Mouse (Mus musculus) liver, embryonic 14.5 days (tissue): ENCODE measurements around the gene Paqr8. TPM values are rescaled to one million over a fixed set of nuclear protein-coding genes. Genes with fewer than 3 reads are reported as not detected.

Source experiments
- ATAC-seq: fragments of 200-750 bp; cut with Nextera tagmentation; 2 replicates; pipeline ENCODE4 v1.8.0; 2017; ENCODE audit warnings: moderate number of reproducible peaks, mild to moderate bottlenecking, moderate library complexity; ENCODE audit not compliant: insufficient read depth
- DNase-seq, 3 experiments: peaks; one replicate each; pipeline ENCODE4 v3.0.0-alpha.2; 2012 to 2013; ENCODE audit warnings: low read depth in 3 of 3, low spot score in 3 of 3
- H3K27ac ChIP-seq: fragments of 300-500 bp; sonication (generic); 2 replicates; pipeline ENCODE4 v1.5.1; 2014; ENCODE audit warnings: moderate library complexity, mild to moderate bottlenecking, control low read depth, inconsistent platforms
- H3K27me3 ChIP-seq: fragments of 300-500 bp; sonication (generic); 2 replicates; pipeline ENCODE4 v1.6.1; 2014; ENCODE audit warnings: mild to moderate bottlenecking, low read length, moderate library complexity; ENCODE audit not compliant: control insufficient read depth, insufficient read depth
- H3K36me3 ChIP-seq: fragments of 300-500 bp; sonication (generic); replicated peaks from 2 replicates; pipeline ENCODE4 v1.6.1; 2014; ENCODE audit warnings: low read depth; ENCODE audit not compliant: control insufficient read depth, insufficient read depth
- H3K4me1 ChIP-seq, 2 experiments: fragments of 200-500 bp in 1 of 2; fragments of 300-500 bp in 1 of 2; sonication (generic) in 1 of 2; replicated peaks; 2 replicates each; pipeline ENCODE4 v1.6.1; 2012 to 2014; ENCODE audit warnings: antibody characterized with exemption in 1 of 2, inconsistent platforms in 1 of 2, low read length in 1 of 2; ENCODE audit not compliant: control insufficient read depth in 2 of 2, insufficient read depth in 2 of 2
- H3K4me2 ChIP-seq: fragments of 300-500 bp; sonication (generic); 2 replicates; pipeline ENCODE4 v1.6.1; 2014; ENCODE audit warnings: low read depth, mild to moderate bottlenecking, control low read depth, moderate library complexity
- H3K4me3 ChIP-seq, 2 experiments: fragments of 200-500 bp in 1 of 2; fragments of 300-500 bp in 1 of 2; sonication (generic) in 1 of 2; 2 replicates each; pipeline ENCODE4 v1.5.1; 2012 to 2014; ENCODE audit warnings: low read depth in 2 of 2, low read length in 2 of 2, mild to moderate bottlenecking in 2 of 2, control low read depth in 1 of 2, inconsistent platforms in 1 of 2, moderate library complexity in 1 of 2; ENCODE audit not compliant: insufficient read depth in 1 of 2
- H3K9ac ChIP-seq: fragments of 300-500 bp; sonication (generic); replicated peaks from 2 replicates; pipeline ENCODE4 v1.6.1; 2014; ENCODE audit warnings: mild to moderate bottlenecking, control low read depth, moderate library complexity
- H3K9me3 ChIP-seq: fragments of 300-500 bp; sonication (generic); 2 replicates; pipeline ENCODE4 v1.6.1; 2016; ENCODE audit warnings: low read length, mixed read lengths; ENCODE audit not compliant: control insufficient read depth
- CTCF ChIP-seq: IDR thresholded peaks from 2 replicates; pipeline ENCODE4 v1.5.1; 2016; ENCODE audit warnings: antibody characterized with exemption, low read depth, control low read depth
- EP300 ChIP-seq: IDR thresholded peaks from 2 replicates; pipeline ENCODE4 v1.6.1; 2016; ENCODE audit warnings: antibody characterized with exemption, low read depth
- WGBS: fragments of 180-500 bp; shearing (Covaris S2); extraction: QIAGEN DNeasy Blood & Tissue Kit; methylation state at CpG from one replicate; pipeline ENCODE4 v1.1.7; 2014; ENCODE audit not compliant: insufficient replicate concordance; 5-methylcytosine and 5-hydroxymethylcytosine counted together
- polyA plus RNA-seq, 2 experiments: library from polyadenylated mRNA; depleted of rRNA in 1 of 2; stranded (reverse) in 1 of 2; unstranded in 1 of 2; fragments of >200 nt; fragmentation: Nextera tagmentation in 1 of 2; extraction: Ambion mirVana in 1 of 2; gene quantifications; 2 replicates each; pipeline versions ENCODE4 v1.2.1 to v1.2.3; 2012 to 2014

Gene Paqr8
- polyA plus RNA-seq, 2 experiments = 0.16 to 0.29 TPM

DNA sequence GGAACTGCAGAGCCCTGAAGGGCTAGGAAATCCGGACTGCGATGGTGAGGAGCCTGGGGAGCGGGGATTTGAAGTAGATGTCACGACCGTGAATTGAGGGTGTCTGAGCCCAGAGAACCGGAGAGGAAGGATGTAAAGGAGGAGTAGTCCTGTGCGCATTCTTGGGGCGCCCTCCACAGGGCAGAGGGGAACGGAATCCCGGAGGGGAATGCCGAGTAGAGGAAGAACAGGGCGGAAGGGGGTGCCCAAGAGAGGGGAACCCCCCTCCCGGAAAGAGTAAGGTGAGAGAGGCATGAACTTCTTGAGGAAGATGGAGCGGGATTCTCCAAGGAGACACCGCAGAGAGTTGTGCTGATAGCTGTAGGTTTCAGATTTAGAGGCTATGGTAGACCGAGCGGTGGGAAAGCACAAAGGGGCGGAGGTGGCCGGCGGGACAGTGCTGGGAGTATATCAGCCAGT, 564 bp downstream of the Paqr8 start:
- no peaks in the 10 kb centered on the region for H3K9me3 ChIP-seq
- no peaks in the 10 kb centered on the region for H3K36me3 ChIP-seq
- DNase-seq = no peak
- H3K4me1 ChIP-seq = peaks cover 0 to 4% of the 10 kb centered on the region in 2 experiments; a peak in 1 of 4 replicates
- peak overlapping the region; percentile 80 for H3K4me2 ChIP-seq
- peaks cover 6% of the 10 kb centered on the region for H3K27me3 ChIP-seq
- peak overlapping the region; percentile 10 for H3K9ac ChIP-seq
- TF ChIP-seq EP300 (no peak), CTCF (peak; percentile 51; the same call in 1 of the 2 replicates)
- peak overlapping the region; percentile 55 to 63 for H3K4me3 ChIP-seq
- H3K27ac ChIP-seq = no peak overlapping the region
- ATAC-seq = peak; percentile 61; the same call in 1 of the 2 replicates
- WGBS = 2% methylated on average over 20 of the region's 20 CpGs

DNA sequence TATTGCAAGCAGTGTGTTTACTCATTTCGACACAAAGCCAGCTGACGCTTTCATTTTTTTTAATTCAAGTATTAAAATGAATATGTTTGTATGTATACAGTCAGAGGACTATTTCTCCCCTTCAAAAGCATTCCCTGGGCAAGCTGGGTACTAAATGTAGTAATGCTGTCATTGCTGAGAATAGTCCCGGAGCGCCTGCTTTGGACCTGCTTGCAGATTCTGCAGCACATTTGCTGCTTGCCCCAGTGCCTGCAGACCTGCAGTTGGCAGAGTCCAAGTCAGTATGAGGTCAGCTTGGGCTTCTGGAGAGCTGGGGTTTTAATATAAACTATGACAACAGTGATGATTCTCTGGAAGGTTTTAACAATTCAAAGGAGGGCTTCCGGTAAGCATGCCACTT, 2.7 kb downstream of the Paqr8 start:
- DNase-seq (no peak), ATAC-seq (no peak)
- no peaks in the 10 kb centered on the region for H3K36me3 ChIP-seq
- no peak overlapping the region for H3K4me2 ChIP-seq
- H3K4me1 ChIP-seq = peaks cover 0 to 4% of the 10 kb centered on the region in 2 experiments; a peak in 1 of 4 replicates
- TF ChIP-seq CTCF (no peak), EP300 (no peak)
- WGBS = 81% methylated on average over 5 of the region's 5 CpGs
- no peak overlapping the region for H3K9ac ChIP-seq
- H3K27me3 ChIP-seq = peaks cover 6% of the 10 kb centered on the region
- H3K9me3 ChIP-seq = no peaks in the 10 kb centered on the region
- H3K4me3 ChIP-seq = no peak overlapping the region
- no peak overlapping the region for H3K27ac ChIP-seq

DNA sequence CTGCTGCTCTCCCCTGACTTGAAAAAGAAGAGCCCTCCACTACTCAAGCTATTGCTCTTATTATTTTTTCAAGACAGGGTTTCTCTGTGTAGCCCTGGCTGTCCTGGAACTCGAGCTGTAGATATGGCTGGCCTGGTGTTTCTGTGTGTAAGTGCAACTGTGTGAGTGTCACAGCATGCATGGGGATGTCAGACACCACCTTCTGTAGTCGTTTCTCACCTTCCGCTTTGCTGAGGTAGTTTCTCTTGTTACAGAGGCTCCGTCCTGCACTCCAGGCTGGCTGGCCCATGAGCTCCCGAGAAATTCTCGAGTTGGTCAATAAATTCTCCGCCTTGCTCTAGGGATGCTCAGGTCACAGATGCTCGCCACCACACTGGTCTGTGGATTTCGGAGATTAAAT, 8.0 kb downstream of the Paqr8 start:
- H3K27ac ChIP-seq = no peak overlapping the region
- no peak for DNase-seq
- no peak overlapping the region for H3K9ac ChIP-seq
- no peak for TF ChIP-seq EP300
- TF ChIP-seq CTCF = no peak
- no peak overlapping the region for H3K4me3 ChIP-seq
- no peaks in the 10 kb centered on the region for H3K9me3 ChIP-seq
- no peaks in the 10 kb centered on the region for H3K36me3 ChIP-seq
- ATAC-seq = no peak
- 66% methylated on average over 9 of the region's 9 CpGs for WGBS
- H3K27me3 ChIP-seq = no peaks in the 10 kb centered on the region
- no peaks in the 10 kb centered on the region for H3K4me1 ChIP-seq
- H3K4me2 ChIP-seq = no peak overlapping the region

DNA sequence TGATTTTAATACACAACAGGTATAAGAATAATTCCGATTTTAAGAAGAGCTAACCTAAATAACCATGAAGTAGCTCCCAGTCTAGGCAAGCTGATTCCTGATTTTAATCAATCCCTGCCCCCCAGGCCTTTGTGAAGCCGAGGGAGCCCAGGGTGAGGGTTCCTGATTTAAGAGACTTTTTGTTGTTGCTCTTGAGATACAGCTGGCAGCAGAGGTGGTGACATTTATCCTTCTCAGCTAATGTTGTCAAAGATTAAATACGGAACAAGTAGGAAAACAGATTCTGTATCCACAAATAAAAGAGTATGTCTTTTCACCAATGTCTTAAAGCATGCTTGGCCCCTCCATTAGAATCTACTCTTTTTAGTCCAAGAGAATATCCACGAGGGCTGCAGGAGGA, 9.9 kb downstream of the Paqr8 start:
- no peak overlapping the region for H3K9ac ChIP-seq
- H3K4me1 ChIP-seq = no peaks in the 10 kb centered on the region; a peak in 1 of 4 replicates
- ATAC-seq (no peak), DNase-seq (no peak)
- H3K4me3 ChIP-seq = no peak overlapping the region
- whole genome bisulfite sequencing = 58% methylated on average over 4 of the region's 4 CpGs
- H3K9me3 ChIP-seq = no peaks in the 10 kb centered on the region
- H3K36me3 ChIP-seq = no peaks in the 10 kb centered on the region
- TF ChIP-seq CTCF (no peak), EP300 (no peak)
- no peak overlapping the region for H3K27ac ChIP-seq
- H3K4me2 ChIP-seq = no peak overlapping the region
- H3K27me3 ChIP-seq = no peaks in the 10 kb centered on the region

DNA sequence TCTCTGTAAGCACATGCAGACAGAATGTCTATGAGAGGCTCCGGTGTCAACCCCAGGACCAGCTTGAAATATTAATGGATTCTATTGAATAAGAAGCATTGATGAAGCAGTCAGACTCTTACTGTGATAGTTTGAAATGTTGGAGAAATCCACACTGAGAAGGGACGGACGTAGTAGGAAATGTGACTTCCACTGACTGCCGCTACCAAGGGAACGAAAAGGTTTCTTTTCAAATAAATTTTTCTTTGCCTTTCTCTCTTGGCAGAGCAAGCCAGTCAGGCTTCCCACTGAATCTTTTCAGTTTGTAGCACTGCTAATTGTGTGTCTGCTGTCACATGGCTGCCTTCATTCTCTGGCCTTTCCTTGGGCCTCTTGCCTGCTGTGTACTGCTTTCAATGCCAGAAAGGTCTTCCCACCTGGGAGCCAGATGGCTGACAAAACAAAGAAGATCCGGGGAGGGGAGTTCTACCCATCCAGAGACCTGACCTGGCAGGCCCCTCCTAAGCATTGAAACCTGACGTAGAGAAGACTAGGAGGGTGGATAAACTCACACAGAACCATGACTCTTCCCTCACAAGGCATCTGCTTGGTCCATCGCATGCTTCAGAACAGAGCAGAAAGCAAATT, 15.2 kb downstream of the Paqr8 start:
- DNase-seq = no peak
- TF ChIP-seq EP300 (no peak), CTCF (no peak)
- H3K4me1 ChIP-seq = no peaks in the 10 kb centered on the region; a peak in 1 of 4 replicates
- H3K36me3 ChIP-seq = no peaks in the 10 kb centered on the region
- H3K4me3 ChIP-seq = no peak overlapping the region
- H3K27me3 ChIP-seq = no peaks in the 10 kb centered on the region
- H3K9me3 ChIP-seq = no peaks in the 10 kb centered on the region
- ATAC-seq = no peak
- H3K4me2 ChIP-seq = no peak overlapping the region
- no peak overlapping the region for H3K27ac ChIP-seq
- H3K9ac ChIP-seq = no peak overlapping the region
- 72% methylated on average over 8 of the region's 8 CpGs for WGBS
